Mouse (Mus musculus) heart, embryonic 11.5 days (tissue): Measurements from ENCODE around the gene Gngt2. TPM values are rescaled to one million over a fixed set of nuclear protein-coding genes. Genes with fewer than 3 reads are reported as not detected.

Source experiments
- ATAC-seq: fragments of 200-750 bp; cut with Nextera tagmentation; replicated peaks from 2 replicates; pipeline ENCODE4 v1.8.0; 2017; ENCODE audit warnings: moderate library complexity; ENCODE audit not compliant: insufficient number of reproducible peaks, low FRiP score, low TSS enrichment
- H3K27ac ChIP-seq: fragments of 300-500 bp; sonication (generic); 2 replicates; pipeline ENCODE4 v1.5.1; 2014; ENCODE audit warnings: mild to moderate bottlenecking, low read depth, low read length
- H3K27me3 ChIP-seq: fragments of 300-500 bp; sonication (generic); 2 replicates; pipeline ENCODE4 v1.6.1; 2014; ENCODE audit warnings: mild to moderate bottlenecking, low read length, mixed read lengths; ENCODE audit not compliant: control insufficient read depth, insufficient read depth
- H3K36me3 ChIP-seq: fragments of 300-500 bp; sonication (generic); 2 replicates; pipeline ENCODE4 v1.6.1; 2014; ENCODE audit warnings: mild to moderate bottlenecking, low read length, moderate library complexity, mixed read lengths; ENCODE audit not compliant: control insufficient read depth, insufficient read depth
- H3K4me1 ChIP-seq: fragments of 300-500 bp; sonication (generic); 2 replicates; pipeline ENCODE4 v1.6.1; 2014; ENCODE audit warnings: low read length; ENCODE audit not compliant: control insufficient read depth, insufficient read depth
- H3K4me2 ChIP-seq: fragments of 300-500 bp; sonication (generic); 2 replicates; pipeline ENCODE4 v1.6.1; 2014; ENCODE audit warnings: mild to moderate bottlenecking, moderate library complexity
- H3K4me3 ChIP-seq: fragments of 300-500 bp; sonication (generic); 2 replicates; pipeline ENCODE4 v1.5.1; 2014; ENCODE audit warnings: low read depth, low read length
- H3K9ac ChIP-seq: fragments of 300-500 bp; sonication (generic); 2 replicates; pipeline ENCODE4 v1.6.1; 2014; ENCODE audit warnings: mild to moderate bottlenecking, low read depth, low read length, moderate library complexity
- H3K9me3 ChIP-seq: fragments of 300-500 bp; sonication (generic); replicated peaks from 2 replicates; pipeline ENCODE4 v1.6.1; 2016; ENCODE audit warnings: low read length; ENCODE audit not compliant: control insufficient read depth
- WGBS: fragments of 180-500 bp; shearing (Covaris S2); extraction: QIAGEN DNeasy Blood & Tissue Kit; methylation state at CpG from one replicate; pipeline ENCODE4 v1.1.7; 2014; ENCODE audit not compliant: insufficient replicate concordance; 5-methylcytosine and 5-hydroxymethylcytosine counted together
- polyA plus RNA-seq: library from polyadenylated mRNA; unstranded; fragments of >200 nt; fragmentation: Nextera tagmentation; extraction: Ambion mirVana; gene quantifications from 2 replicates; pipeline ENCODE4 v1.2.1, GENCODE M21; 2014

The Gngt2 gene
- polyA plus RNA-seq, 1 experiment from 2014 or later, result 43.1 TPM

DNA sequence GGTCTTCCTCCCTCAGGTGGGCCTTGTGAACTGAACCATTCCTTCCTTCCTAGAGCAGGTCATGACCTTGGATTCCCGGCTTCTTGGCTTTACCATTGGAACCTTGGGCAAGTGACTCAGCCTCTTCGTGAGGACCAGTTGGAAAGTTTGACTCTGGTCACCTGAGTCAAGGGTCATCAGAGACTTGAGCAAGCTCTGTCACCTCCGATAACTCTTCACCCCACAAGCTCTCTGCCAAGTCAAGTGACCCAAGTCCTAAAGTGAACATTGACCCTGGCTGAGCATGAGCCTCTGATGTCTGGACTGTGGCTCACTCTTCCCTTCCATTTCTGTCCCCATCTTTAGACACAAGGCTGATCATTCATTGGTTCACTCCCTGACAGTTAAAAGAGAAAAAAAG, 15.5 kb upstream of the Gngt2 start:
- WGBS, result 82% methylated on average over 3 of the region's 3 CpGs
- Histone ChIP-seq H3K36me3 (no peaks in the 10 kb centered on the region), H3K4me3 (no peak overlapping the region), H3K27me3 (peaks cover 7% of the 10 kb centered on the region; the same call in 1 of the 2 replicates), H3K27ac (no peak overlapping the region), H3K4me2 (no peak overlapping the region), H3K9me3 (no peaks in the 10 kb centered on the region), H3K9ac (no peak overlapping the region), H3K4me1 (peaks cover 11% of the 10 kb centered on the region)
- ATAC-seq, result no peak

DNA sequence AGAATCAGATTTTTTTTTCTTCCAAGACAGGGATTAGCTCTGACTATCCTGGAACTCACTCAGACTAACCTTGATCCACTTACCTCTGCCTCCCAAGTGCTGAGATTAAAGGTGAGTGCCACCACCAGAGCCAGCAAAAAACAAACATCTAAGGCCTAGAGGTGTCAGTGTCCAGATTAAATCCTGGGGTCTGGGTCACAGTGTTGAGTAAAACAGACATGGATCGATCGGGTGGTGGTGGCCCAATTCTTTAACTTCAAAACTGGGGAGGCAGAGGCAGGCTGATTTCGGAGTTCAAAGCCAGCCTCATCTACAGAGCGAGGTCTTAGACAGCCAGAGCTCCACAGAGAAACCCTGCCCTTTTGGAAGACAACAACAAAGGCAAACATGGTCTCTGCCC, 14.6 kb upstream of the Gngt2 start:
- Histone ChIP-seq H3K27ac (no peak overlapping the region), H3K4me1 (peaks cover 11% of the 10 kb centered on the region), H3K9me3 (no peaks in the 10 kb centered on the region), H3K27me3 (peaks cover 7% of the 10 kb centered on the region; the same call in 1 of the 2 replicates), H3K36me3 (no peaks in the 10 kb centered on the region), H3K9ac (no peak overlapping the region), H3K4me3 (no peak overlapping the region), H3K4me2 (no peak overlapping the region)
- ATAC-seq, result no peak
- WGBS, result 91% methylated on average over 4 of the region's 4 CpGs

DNA sequence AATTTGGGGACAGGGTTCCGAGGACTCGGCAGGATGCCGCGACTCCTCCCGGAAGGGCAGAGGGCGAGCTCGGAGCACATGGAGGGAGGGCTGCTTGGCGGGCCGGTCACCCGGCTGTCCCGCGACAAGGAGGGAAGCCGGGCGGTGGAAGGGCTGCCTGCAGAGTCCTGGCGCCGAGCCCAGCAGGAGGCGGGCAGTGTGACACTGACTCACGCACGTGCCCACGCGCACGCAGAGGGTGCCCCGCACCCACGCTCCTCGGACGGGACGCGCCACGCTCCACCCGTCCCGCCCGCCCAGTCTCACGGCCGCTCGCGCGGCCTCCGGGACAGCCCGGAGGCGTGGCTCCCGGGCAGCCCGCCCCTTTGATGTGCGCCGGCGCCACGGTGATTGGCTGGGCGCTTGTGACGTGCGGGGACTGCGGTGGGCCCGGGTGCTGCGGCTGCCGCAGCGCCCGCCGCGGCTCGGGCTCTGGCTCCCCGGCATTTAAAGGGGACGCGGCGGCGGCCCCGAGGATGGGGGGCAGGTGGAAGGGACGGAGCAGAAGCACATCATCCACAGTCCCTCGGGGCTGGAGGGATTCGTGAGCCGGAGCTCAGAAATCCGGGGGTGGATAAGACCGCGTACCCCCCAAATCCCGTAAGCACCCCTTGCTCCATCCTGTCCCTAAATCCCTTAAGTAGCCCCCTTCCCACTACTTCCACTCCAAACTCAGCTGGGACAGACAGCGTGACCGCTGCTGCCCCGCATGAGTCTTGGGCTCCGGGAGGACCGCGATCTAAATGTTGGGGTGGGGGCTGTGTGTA, 12.7 kb upstream of the Gngt2 start, which contains the start of gene Phospho1:
Phospho1 (plus strand) TSS at position 429 of the 806 bp plus-strand sequence.
- Histone ChIP-seq H3K4me1 (peaks cover 11% of the 10 kb centered on the region), H3K27ac (no peak within 1 kb of the TSS), H3K9ac (peak within 1 kb of the TSS; percentile 78), H3K36me3 (no peaks in the 10 kb centered on the region), H3K9me3 (no peaks in the 10 kb centered on the region), H3K4me2 (peak within 1 kb of the TSS; percentile 100), H3K27me3 (peaks cover 22% of the 10 kb centered on the region), H3K4me3 (peak within 1 kb of the TSS; percentile 58)
- ATAC-seq, result peak; percentile 94
- WGBS, result under 1% methylated on average over 74 of the region's 78 CpGs

DNA sequence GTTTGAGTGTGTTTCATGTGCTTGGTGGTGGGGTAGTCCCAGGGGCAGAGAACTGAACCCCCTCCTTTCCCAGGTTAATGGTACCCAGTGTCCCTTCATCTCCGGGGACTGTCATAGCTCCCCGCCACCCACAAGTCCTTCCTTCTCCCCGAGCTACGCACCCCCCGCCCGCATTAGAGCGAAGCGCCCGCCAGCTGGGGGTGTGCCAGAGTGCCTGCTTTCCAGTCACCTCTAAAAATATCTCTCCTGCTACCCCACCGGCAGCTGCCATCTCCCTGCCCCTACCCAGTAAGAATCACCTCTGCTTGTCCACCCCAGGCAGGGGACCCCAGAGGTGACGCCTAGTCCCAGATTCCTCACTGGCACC, 12.2 kb upstream of the Gngt2 start:
- H3K9ac ChIP-seq, result peak overlapping the region; percentile 78
- WGBS, result 1% methylated on average over 11 of the region's 11 CpGs
- peak; percentile 5; the same call in 1 of the 2 replicates for ATAC-seq

DNA sequence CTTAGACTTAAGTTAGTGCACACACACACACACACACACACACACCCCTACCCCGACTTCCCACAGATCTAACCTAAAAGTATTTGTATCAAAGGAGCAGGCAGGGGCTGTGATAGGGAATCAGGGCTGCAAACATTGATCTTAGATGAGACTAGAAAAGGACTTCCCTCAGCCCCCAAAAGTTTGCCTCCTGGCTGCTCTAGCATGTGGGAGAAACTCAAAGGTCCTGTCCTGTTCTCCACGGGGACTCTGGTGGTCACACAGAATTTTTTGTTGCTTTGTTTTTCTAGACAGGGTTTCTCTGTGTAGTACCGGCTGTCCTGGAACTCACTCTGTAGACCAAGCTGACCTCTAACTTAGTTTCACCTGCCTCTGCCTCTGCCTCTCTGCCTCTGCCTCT, 11.4 kb upstream of the Gngt2 start:
- H3K36me3 ChIP-seq, result no peaks in the 10 kb centered on the region
- no peaks in the 10 kb centered on the region for H3K9me3 ChIP-seq
- H3K4me1 ChIP-seq, result peaks cover 16% of the 10 kb centered on the region
- peaks cover 36% of the 10 kb centered on the region for H3K27me3 ChIP-seq
- H3K9ac ChIP-seq, result no peak overlapping the region
- WGBS, result 55% methylated on average over 3 of the region's 3 CpGs
- no peak overlapping the region for H3K27ac ChIP-seq
- no peak for ATAC-seq
- peak overlapping the region; percentile 58; the same call in 1 of the 2 replicates for H3K4me3 ChIP-seq
- H3K4me2 ChIP-seq, result peak overlapping the region; percentile 100

More for the DNA sequence above, 12.2 kb upstream of the Gngt2 start:
- Histone ChIP-seq H3K4me2 (peak overlapping the region; percentile 100), H3K36me3 (no peaks in the 10 kb centered on the region), H3K27ac (no peak overlapping the region), H3K4me1 (peaks cover 14% of the 10 kb centered on the region), H3K27me3 (peaks cover 28% of the 10 kb centered on the region), H3K9me3 (no peaks in the 10 kb centered on the region), H3K4me3 (peak overlapping the region; percentile 58)

DNA sequence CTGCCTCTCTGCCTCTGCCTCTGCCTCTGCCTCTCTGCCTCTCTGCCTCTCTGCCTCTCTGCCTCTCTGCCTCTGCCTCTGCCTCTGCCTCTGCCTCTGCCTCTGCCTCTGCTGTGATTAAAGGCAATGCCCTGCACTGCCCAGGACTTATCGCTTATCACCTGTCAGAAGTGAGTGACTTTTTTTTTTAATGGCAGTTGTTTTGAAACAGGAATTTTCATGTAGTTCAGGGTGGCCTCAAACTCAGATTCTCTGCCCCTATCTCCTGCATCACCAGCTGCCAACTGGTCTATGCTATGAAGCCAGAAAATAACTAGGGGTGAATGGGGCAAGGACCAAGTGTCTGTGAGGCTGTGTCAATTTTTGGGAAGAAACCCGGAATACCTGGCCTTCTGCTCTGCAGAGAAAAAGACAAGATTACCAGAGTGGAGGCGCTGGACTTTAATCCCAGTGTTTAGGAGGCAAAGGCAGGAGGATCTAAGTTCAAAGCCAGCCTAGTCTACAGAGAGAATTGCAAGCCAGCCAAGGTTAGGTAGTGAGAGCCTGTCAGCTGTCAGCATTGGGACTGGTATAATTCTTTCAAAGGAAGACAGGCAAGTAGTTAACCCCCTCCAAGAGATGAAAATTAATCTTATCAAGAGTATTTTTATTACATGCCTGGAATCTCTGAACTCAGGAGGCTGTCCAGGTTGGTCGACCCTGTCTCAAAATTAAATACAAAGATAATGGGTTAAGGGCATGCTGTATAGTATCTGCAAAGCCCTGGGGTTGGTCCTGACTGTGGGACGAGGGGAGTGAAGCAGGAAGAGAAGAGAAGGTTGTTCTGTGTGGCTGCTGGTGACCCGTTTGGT, 10.5 kb upstream of the Gngt2 start:
- Histone ChIP-seq H3K4me2 (no peak overlapping the region), H3K9me3 (no peaks in the 10 kb centered on the region), H3K4me3 (no peak overlapping the region), H3K9ac (no peak overlapping the region), H3K27ac (no peak overlapping the region), H3K27me3 (peaks cover 45% of the 10 kb centered on the region), H3K36me3 (no peaks in the 10 kb centered on the region; the same call in 1 of the 2 replicates), H3K4me1 (peaks cover 25% of the 10 kb centered on the region)
- no peak for ATAC-seq
- WGBS, result 56% methylated on average over 6 of the region's 6 CpGs

DNA sequence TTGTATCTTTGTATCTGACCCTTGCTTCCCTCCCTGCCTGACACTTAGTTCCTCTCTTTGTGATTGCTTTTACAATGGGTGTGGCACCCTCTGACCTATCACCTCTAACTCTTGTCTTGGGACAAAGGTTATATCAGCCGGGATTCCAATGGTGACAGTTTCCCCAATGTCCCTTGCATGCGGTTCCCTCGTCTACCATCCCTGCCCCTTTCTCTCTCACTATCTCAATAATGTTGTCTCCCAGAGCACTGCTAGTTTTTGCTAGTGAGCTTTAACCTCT, 9.9 kb upstream of the Gngt2 start:
- H3K4me3 ChIP-seq, result no peak overlapping the region
- 13% methylated on average over 3 of the region's 3 CpGs for WGBS
- H3K9me3 ChIP-seq, result no peaks in the 10 kb centered on the region
- H3K4me2 ChIP-seq, result no peak overlapping the region
- peaks cover 28% of the 10 kb centered on the region for H3K4me1 ChIP-seq
- H3K36me3 ChIP-seq, result no peaks in the 10 kb centered on the region; the same call in 1 of the 2 replicates
- H3K9ac ChIP-seq, result no peak overlapping the region
- peaks cover 49% of the 10 kb centered on the region for H3K27me3 ChIP-seq
- H3K27ac ChIP-seq, result no peak overlapping the region
- no peak for ATAC-seq

DNA sequence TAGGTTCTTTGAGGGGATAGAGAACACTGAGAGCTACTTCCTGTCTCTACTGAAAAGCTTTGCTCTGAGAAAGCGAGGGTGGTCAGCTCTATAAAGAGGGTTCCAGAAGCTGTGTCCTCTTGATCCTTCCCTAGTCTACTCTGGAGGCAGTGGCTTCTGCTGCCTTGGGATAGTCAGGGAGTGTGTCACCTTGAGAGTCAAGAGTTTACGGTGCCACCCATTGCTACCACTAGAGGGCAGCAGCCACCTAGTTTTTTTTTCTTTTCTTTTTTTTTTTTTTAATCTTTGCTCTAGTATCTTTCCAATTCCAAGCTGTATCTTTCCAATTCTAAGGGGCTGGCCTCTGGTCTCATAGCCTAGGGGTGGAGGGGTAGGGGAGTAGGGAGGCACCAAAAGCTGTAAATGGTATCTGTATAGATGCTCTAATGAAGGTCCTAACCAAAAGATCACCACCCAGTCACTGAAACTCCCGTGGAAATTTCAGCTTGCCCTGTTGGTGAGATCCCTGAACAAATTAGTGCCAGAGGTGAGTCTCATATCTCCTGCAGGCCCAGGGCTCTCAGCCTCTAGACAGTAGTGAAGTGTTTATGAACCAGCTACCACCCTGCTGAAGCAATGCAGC, 9.4 kb upstream of the Gngt2 start:
- H3K9me3 ChIP-seq, result no peaks in the 10 kb centered on the region
- peaks cover 54% of the 10 kb centered on the region for H3K27me3 ChIP-seq
- H3K4me1 ChIP-seq, result peaks cover 32% of the 10 kb centered on the region
- H3K4me2 ChIP-seq, result no peak overlapping the region
- H3K4me3 ChIP-seq, result no peak overlapping the region
- WGBS, result 17% methylated on average over 3 of the region's 3 CpGs
- no peak overlapping the region for H3K9ac ChIP-seq
- H3K36me3 ChIP-seq, result no peaks in the 10 kb centered on the region; the same call in 1 of the 2 replicates
- no peak overlapping the region for H3K27ac ChIP-seq
- ATAC-seq, result no peak
